Mouse (Mus musculus): ENCODE measurements at regions not wholly inside any gene's neighbourhood (a gene's known extent, or its start where the extent isn't known, plus 50 kb on each side); places are given as distances from the start of the nearest gene placed in this dataset.

- no peak for TF ChIP-seq CTCF (IDR thresholded peaks at IDR 0.05; ENCODE audit: borderline replicate concordance, extremely low read depth, insufficient read depth, insufficient read length)
- no peak for TF ChIP-seq POLR2A (IDR thresholded peaks at IDR 0.05; ENCODE audit: borderline replicate concordance, extremely low read depth, insufficient read depth, insufficient read length, poor library complexity, severe bottlenecking)
Observed at GRCm38 (mm10) chr10:71663545-71663944, 316.0 kb downstream of the Ipmk start.
